Mouse (Mus musculus) T-cell, adult 2 months (primary cell): ENCODE data around the gene B3glct.

ENCODE experiments used
- DNase-seq: peaks from one replicate; pipeline ENCODE4 v3.0.0; 2022; ENCODE audit warnings: low spot score

B3glct gene

DNA sequence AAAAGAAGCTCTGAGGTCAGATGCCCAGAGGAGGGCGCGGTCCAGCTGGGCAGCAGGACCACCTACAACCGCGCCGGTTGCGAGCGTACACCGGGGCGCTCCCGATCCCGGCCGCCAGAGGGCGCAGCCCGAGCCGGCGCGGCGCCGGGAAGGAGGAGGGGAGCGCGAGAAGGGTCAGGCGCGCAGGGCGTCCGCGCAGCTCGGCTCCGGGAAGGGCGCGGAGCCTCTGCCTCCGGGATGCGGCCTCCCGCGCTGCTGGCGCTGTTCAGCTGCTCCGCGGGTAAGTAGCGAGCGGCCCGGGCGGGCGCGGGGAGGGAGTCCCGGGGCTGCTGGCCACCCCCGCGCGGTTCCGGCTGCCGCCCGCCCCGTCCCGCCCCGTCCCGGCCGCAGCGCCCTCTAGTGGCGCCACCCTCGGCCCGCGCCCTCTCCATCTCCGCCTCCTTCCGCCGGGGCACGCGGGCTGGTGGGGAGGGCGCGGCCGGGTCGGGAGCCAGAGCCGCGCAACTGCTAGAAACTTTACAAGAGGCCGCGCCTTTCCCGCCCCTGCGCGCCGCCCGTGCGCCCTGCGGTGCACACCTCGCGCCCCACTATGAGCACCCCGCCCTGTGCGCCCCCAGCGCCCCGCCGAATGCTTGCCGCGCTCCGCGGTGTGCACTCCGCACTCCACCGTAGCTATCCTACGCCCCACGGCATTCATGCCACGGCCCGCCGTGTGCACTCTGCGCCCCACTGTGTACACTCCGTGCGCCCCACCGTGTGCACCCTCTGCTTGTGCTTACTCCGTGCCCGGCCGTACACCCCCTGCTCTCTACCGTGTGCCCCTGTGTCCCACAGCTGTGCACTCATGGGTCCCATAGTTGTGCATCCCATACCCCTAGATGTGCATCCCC, at the start of gene B3glct:
Gene B3glct, plus strand, starts transcription at position 131 of the 890 bp plus-strand sequence.
- DNase-seq = peak; percentile 82

DNA sequence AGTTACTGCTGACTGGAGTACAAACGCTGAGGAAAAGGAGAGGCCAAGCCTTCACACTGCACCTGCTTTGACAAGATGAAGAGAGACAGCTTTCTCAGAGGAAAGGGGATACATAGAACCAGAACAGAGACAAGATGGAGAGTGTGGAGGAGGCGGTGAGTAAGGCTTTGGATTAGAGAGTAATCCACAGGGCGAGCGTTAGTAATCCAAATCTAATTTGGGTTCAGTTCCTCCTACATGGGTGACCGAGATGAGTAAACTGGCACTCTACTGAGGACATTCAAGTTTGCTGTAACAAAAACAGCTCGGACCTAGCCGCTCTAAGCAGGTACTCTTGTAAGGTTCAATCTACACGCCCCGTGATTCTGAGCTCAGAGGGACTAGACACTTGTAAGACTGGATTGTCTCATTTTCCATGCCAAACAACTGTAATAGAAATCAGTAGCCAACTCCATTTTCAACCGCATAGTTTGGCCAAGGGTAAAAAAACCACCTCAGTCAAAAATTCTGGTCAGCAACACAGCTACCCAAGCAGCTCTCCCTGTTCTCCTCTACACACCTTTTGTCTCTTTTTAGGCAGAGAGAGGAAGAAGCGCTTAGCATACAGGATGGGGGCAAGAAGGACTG, 43.5 kb upstream of the B3glct start:
- DNase-seq = no peak

DNA sequence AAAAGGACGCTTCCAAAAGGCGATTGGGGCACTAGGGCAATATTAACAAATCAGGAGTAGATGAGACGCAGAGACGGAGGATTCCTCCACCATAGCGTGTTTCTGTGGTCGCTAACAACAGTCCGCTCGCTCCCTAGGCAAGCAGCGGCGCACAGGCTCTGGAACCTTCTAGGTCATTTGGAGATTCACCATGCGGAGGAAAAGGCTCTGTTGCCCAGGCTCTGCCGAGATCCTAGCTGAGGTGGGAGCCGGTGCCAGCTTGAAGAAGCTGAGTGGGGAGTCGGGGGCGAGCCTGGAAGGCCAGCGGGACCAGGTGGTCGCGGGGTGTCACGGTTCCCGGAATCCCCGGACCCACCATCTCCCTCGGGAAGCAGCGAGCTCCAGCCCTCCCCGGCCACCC, 42.5 kb upstream of the B3glct start:
- no peak for DNase-seq

DNA sequence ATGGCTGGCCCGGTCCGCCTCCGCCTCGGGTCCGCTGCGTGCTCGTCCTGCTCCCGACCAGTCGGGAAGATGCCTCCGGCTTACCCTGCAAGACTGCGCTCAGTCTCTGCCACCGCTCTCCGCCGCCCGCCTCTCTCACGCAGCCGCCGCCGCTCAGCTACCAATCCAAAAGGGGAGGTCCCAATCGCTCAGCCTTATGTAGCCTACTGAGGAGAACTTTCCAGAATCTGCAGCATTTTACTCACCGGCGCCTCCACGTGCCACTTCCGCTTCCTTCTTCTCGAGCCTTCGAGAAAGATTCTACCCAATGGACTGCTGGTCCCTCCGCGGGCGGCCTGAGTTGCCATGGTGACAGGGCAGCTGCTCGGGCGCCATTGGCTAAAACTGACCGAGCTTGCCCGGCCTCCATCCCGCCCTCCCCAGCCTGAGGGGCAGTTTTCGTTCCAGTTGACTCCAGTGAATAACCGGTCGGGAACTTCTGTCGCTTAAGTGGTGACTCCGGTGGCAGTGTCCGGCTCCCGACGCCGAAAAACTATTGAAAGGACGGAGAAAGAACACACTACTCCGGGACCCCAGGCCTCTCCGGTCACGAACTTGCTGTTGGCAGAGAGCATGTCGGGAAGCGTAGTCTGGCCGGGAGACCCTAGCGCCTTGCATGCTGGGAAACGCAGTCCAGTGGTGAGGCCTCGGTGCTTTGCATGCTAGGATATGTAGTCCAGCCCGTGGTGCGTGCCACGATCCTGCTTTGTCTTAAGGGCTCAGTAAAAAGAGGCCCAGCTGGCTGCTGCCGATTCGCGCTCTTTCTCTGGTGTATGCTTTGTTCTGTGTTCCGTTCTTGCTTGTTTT, 41.7 kb upstream of the B3glct start, which contains the start of gene Hsph1:
Gene Hsph1, minus strand, starts transcription at position 302 of the 846 bp plus-strand sequence.
- DNase-seq = peak; percentile 99

DNA sequence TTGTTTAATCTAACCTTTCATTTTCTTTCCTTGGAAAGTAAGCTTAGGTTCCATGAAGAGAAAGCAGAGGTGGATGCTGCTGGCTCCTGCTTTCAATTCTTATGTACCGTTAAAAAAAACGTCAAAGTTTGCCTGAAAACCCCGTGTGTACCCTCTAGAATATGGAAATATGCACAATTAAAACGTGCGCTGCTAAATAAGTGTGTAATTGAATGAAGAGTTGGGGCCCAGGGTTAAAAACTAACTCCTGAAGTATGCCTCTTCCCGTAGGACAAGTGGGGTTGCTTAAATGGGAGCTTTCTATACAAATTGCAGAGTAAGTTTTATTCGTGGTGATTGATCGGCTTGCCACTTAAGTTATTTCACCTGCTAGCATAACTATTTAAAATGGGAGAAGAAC, 40.7 kb upstream of the B3glct start:
- DNase-seq = no peak

DNA sequence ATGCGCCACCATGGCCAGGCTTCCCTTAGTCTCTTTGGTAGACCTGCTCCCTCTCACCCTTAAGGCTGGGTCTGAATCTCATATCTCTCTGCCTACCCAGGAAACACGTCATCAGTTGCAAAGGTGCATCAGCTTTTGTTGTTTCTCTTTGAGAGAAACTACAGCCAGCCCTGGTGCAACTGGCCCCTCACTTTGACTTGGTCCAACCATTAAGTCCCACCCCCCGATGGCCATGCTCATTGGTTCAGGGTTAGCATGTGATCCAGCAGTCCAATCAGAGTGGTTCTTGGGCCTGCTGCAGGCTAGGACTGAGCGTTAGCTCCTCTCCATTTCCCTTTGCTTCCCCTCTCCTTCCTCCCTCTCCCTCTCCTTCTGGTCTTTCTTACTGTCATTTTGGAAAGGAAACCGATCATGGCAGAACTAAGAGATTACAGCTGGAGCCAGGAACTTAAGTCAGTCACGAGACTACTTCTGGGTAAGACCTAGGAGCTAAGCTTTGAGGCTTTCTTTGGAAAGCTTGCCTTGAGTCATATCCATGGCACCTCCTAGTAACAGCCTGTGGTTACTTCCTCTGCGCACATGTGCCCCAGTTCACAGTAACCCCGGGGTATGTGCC, 36.6 kb upstream of the B3glct start:
- DNase-seq = no peak

DNA sequence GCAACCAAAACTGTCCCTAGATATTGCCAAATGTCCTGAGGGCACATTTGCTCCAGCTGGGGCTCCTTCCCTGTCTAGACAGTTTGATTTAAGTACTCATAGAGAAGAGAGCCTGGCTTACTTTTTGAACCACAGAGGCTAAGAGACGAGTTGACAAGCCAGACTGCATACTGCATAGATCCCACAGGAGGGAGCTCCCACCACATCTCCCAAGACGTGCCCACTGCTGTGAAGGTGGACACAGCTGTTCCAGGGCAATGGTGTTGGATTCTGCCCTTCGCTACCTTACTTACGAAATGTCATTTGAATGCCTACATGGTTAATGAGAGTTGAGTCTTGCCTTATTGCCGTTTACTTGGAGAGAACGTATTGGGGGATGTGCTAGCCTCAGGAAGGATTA, 35.7 kb upstream of the B3glct start:
- DNase-seq = no peak

DNA sequence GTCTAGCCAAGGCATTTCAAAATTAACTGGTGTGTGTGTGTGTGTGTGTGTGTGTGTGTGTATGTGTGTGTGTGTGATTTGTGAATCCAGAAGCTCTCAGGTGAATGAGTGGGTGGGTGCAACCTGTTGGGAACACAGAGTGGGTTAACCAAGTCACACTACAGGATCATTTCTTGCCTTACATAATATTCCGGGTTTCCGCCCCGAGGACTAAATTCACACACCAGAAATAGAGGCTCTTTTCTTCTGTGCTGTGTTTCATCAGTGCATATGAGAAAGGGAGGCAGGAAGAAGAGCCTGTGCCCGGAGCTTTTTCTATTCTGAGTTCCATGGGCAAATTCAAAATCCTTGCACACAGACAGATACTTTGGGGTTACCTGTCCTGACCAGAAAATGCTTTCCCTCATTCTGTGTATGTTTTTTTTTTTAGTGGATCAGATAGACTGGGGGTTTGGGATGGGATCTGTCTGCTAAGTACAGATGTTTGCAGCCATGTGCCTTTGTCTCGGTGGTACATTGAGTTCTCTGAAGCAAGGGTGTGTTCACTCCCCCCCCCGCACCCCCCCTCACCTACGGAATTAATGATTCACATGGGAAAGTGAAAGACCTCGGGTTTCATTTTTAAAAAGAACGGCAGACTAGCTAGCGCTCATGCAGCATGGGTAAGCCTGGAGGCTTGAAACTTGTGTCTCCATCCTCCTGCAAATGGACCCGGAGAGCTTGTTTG, 35.1 kb upstream of the B3glct start:
- no peak for DNase-seq

DNA sequence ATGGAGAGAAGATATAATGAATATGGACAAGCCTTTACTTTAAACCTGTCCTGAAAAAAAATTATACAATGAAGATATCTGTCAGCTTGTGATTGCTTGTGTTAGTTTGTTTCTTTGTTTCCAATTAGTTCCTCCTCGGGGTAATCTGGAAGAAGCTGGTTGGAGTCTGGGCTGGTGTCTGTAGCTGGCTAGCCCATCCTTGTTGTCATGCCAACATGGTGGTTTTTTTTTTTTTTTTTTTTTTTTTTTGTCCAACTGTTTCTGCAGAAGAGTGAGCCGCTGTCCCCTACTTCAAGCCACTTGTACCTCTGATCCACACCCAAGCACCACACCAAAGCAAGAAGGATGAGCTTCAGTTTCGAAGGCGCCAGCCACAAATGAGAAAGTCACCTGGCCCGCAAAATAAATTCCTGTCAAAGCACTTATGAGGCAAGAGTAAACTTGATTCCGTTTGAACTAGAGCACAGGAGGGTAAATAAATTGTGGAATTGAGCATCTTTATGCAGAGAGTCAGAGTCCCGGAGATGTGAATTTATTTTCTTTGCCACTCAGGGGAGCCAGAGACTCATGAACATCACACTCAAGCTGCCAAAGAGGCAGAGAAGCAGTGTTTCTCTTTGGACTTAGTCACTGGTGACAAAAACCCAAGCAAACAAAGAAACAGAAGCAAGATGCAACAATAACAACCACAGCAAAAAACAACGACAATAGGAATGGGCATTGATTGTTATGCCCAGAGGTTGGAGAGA, 30.5 kb upstream of the B3glct start:
- DNase-seq = no peak

DNA sequence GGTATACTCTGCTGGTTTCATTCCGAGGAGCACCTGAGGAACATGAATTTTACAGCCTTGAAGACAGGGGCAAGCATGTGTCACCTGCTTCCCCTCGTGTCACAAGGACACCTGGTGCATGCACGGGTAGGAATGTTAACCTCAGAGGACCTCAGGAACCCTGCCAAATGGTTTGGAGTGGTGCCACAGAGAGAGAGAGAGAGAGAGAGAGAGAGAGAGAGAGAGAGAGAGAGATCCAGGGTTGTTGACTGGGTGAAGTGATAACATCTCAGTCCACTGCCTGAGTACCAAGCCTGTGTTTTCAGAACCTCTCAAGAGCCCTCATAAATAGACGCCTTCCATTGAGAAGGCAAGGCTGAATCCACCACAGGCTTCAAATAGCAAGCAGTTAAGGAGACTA, 29.8 kb upstream of the B3glct start:
- no peak for DNase-seq

DNA sequence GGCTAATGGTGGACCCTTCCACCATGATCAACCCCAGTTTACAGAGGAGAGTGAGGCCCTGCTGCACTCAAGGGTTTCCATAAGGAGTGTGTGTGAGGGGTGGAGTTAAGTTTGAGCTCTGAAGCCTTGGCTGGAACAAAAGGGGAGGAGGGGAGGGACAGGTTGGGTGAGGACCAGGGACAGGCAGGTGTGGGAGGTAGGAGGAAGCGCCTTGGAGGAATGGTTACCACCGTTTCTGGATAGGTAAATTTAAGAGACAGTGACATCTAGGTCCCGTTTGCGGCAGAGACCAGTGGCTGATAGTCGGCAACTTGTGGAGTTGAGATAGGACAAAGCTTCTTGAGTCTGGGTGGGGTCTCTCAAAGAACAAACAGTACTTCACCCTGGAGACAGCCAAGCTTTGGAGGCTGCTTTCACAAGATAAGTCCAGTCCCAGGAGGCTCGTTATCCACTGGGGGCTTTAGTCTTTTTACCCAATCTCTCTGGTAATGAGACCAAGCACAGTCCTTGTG, 29.1 kb upstream of the B3glct start:
- no peak for DNase-seq

DNA sequence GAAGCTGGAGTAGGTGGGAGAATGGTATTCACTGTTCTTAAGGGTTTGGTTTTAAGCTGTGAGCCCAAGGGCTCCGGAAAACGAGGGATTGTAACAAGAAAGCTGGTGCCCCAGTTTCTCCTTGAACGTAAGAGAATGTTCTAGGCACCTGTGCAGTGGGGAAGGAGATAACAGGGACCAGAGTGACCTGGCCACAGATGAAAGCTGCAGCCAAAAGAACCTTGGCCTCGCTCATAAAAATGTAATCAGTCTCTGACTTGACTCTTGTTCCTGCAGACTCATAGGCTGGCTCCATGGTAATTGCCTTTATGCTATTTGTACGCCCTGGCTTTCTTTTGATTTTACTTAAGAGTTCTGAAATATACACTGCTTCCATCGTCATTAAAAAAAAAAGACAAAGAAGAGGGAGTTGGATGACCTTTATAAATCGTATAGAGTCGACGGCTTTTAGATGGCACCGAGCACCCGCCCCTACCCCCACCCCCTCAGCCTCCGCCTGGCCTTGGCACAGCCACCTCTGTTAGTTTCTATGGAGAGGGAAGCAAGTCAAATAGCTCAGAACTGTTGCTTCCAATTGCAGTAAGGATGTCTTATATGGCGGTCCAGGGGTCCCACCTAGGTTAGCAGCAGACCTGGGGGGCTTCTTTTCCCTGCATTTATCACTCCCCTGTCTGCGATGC, 28.4 kb upstream of the B3glct start:
- DNase-seq = no peak

DNA sequence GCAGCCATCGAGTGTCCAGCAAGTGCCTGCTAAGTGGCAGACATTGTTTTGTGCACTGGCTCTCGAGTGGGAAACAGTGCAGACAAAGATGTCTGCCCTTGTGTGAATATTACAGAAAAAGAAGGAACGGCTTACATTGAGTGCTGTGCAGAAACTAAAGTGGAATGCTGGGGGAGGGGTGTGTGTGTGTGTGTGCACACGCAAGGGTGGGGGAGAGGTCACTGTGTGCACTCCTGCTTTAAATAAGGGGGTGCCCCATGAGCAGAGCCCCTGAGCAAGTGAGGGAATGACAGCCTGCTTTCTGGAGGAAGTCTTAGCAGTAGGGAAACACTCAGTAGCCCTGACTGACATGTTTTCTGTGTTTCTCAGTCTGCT, 27.9 kb upstream of the B3glct start:
- no peak for DNase-seq

DNA sequence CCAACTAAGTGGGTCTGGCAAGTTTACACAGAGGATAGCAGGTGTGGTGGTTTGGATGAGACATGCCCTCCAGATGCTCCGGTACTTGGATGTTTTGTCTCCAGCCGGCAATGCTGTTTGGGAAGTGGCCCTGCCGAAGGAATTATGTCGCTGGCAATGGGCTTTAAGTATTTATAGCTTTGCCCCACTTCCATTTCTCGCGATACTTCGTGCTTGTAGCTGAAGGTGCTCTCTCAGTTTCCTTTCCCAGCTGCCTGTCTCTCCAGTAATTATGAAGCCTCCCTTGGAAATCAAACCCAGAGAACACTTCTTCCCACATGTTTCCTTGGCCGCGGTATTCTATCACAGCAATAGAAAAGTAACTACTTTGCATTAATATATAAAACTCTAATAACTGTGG, 22.4 kb upstream of the B3glct start:
- DNase-seq = no peak

DNA sequence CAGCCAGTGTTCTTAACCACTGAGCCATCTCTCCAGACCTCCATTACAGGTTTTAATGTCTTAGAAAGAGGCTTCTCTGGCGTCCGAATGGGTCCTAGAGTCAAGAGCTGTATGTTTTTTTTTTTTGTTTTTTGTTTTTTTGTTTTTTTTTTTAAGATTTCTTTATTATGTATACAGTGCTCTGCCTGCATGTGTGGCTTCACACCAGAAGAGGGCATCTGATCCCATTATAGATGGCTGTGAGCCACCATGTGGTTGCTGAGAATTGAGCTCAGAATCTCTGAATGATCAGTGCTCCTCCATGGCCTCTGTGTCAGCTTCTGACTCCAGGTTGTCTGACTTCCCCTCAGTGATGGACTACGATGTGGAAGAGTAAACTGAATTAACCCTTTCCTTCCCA, 20.0 kb upstream of the B3glct start:
- no peak for DNase-seq

DNA sequence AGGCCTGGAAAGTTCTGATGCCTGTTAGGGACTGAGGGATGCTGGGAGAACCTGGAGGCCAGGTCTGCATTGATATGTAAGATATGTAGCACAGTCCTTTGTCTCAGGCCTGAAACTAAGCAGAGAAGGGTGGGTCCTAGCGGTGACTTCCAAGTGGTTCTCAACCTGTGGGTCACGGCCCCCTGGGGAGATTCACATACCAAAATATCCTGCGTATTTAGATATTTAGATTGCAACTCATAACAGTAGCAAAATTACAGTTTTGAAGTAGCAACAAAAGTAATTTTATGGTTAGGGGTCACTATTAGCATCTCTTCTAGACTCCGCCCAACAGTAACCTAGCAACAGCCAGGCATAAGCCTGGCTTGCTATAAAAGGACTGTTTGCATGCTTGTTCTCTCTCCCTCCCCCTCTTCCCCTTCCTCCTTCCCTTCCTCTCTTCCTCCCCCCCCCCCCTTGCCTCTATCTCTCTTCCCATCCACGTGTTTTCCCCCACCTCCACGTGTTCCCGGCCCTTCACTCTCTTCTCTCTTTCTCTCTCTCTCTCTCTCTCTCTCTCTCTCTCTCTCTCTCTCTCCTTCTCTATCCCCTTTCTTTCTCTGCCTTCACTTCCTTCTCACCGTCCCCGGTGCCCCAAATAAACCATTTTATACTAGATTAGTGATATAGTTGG, 19.2 kb upstream of the B3glct start:
- no peak for DNase-seq

DNA sequence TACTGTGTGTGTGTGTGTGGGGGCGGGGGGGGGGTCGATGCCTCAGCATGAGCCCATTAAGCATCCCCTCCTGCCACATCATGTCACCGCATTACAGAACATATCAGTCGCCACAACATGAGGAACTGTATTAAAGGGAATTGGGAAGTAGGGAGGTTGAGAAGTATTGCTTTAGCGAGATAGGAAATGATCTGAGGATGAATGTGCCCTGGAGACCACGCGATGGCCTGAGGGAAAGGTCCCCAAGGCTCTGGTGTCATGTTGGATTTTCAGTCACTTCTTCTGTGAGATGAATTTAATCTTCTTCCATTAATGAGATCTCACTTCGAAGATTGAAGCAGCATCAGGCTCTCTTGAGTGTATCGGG, 18.6 kb upstream of the B3glct start:
- no peak for DNase-seq

DNA sequence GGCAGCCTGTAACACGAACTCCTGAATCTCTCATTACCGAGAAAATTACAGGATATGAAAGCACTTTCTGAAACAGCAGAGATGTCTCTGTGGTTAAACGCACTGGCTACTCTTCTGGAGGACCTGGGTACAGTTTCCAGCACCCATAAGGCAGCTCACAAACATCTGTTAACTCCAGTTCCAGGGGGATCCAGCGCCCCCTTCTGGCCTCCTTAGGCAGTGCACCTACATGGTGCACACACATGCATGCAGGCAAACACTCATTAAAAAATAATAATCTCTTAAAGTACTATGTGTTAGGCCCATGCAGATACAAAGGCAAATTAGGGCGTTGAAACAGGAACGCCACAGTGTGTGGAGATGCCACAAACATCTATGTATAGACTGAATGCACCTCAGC, 16.6 kb upstream of the B3glct start:
- no peak for DNase-seq

DNA sequence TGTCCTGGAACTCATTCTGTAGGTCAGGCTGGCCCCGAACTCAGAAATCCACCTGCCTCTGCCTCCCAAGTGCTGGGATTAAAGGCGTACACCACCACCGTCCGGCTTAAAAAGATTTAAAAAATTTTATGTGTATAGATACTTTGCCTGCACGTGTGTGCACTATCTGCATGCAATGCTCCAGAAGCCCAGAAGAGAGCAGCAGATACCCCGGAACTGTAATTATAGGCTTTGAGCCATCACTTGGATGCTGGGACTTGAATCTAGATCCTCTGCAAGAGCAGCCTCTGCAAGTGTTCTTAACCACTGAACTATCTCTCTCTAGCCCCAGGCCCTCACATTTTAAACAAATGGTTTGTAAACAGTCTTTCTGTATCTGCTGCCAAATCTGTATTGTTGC, 15.1 kb upstream of the B3glct start:
- no peak for DNase-seq

DNA sequence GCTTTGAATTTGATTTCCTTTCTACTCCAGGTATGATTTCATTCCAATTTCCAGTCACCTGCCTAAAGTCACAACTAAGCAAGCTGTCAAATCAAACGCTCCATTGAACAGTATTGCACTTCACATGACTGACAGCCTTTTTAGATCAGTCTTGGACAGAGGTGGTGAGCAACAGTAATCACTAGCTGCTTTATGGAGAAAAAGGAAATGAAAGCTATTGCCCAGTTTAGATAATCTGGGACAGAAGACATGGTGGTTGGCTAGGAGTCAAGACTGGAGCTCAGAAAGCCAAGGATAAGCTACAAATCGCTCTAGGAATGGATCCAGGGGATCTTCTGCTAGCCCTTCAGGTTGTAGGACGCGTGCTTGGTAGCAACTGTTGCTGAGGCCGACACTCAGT, 14.6 kb upstream of the B3glct start:
- no peak for DNase-seq
